Mouse (Mus musculus) testis, adult 2 months (tissue): ENCODE results near the gene Arhgef17. TPM values are rescaled to one million over a fixed set of nuclear protein-coding genes. Genes with fewer than 3 reads are reported as not detected.

Experiments used
- H3K27ac ChIP-seq: fragments of 200-500 bp; 2 replicates; pipeline ENCODE4 v1.5.1; 2012; ENCODE audit warnings: low read depth, low read length; ENCODE audit not compliant: control insufficient read depth, insufficient read depth
- H3K27me3 ChIP-seq: fragments of 200-500 bp; 2 replicates; pipeline ENCODE4 v1.6.1; 2012; ENCODE audit warnings: mild to moderate bottlenecking, low read length, moderate library complexity; ENCODE audit not compliant: control insufficient read depth, insufficient read depth
- H3K36me3 ChIP-seq: fragments of 200-500 bp; 2 replicates; pipeline ENCODE4 v1.6.1; 2012; ENCODE audit warnings: mild to moderate bottlenecking, low read length; ENCODE audit not compliant: control insufficient read depth, insufficient read depth
- H3K4me1 ChIP-seq: fragments of 200-500 bp; 2 replicates; pipeline ENCODE4 v1.6.1; 2012; ENCODE audit warnings: low read length; ENCODE audit not compliant: control insufficient read depth, insufficient read depth
- H3K4me3 ChIP-seq: fragments of 200-500 bp; 2 replicates; pipeline ENCODE4 v1.5.1; 2012; ENCODE audit warnings: low read depth, mild to moderate bottlenecking, low read length, moderate library complexity, mixed read lengths; ENCODE audit not compliant: control insufficient read depth
- CTCF ChIP-seq: fragments of 200-500 bp; IDR thresholded peaks from 2 replicates; pipeline ENCODE4 v1.5.1; 2012; ENCODE audit warnings: low read depth, mild to moderate bottlenecking, inconsistent platforms, low read length, moderate library complexity; ENCODE audit not compliant: control insufficient read depth, insufficient read depth, insufficient replicate concordance
- POLR2A ChIP-seq: fragments of 200-500 bp; IDR thresholded peaks from 2 replicates; pipeline ENCODE4 v1.6.1; 2012; ENCODE audit warnings: low read depth, mild to moderate bottlenecking, inconsistent platforms, low read length, moderate library complexity; ENCODE audit not compliant: control insufficient read depth
- polyA plus RNA-seq: library from polyadenylated mRNA; depleted of rRNA; stranded (reverse); fragments of >200 nt; gene quantifications from 2 replicates; pipeline ENCODE4 v1.2.3, GENCODE M21; 2012

Gene Arhgef17
- polyA plus RNA-seq, 1 experiment: 2.8 TPM

DNA sequence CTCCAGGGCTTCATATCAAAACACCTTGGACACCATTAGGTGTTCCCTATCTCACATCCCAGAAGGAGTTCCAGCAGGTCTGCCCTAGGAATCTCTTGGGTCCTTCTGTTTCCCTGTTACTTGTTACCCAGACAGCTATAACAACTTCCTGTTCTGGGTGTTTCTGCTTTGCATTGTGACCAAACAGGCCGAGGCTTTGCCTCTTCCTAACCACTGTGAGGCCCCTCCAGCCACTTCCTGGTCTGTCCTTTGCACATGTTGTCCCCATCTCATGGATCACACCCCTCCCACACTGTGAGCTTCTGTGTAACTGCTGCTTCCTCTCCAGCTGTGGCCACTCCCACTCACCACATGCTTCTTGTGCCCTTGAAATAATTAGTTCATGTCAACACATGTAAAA lies 86.5 kb downstream of the Arhgef17 start:
- TF ChIP-seq CTCF (no peak), POLR2A (no peak)
- no peaks in the 10 kb centered on the region for H3K4me1 ChIP-seq
- no peak overlapping the region for H3K4me3 ChIP-seq
- H3K27ac ChIP-seq: no peak overlapping the region
- no peaks in the 10 kb centered on the region for H3K27me3 ChIP-seq
- no peaks in the 10 kb centered on the region for H3K36me3 ChIP-seq

GRCm38 (mm10) chr7:100845026-100845400 lies 86.9 kb downstream of the Arhgef17 start:
- Histone ChIP-seq H3K27ac (no peak overlapping the region), H3K4me1 (no peaks in the 10 kb centered on the region), H3K27me3 (no peaks in the 10 kb centered on the region), H3K36me3 (no peaks in the 10 kb centered on the region), H3K4me3 (no peak overlapping the region; the same call in 1 of the 2 replicates)
- TF ChIP-seq POLR2A (no peak), CTCF (no peak)

DNA sequence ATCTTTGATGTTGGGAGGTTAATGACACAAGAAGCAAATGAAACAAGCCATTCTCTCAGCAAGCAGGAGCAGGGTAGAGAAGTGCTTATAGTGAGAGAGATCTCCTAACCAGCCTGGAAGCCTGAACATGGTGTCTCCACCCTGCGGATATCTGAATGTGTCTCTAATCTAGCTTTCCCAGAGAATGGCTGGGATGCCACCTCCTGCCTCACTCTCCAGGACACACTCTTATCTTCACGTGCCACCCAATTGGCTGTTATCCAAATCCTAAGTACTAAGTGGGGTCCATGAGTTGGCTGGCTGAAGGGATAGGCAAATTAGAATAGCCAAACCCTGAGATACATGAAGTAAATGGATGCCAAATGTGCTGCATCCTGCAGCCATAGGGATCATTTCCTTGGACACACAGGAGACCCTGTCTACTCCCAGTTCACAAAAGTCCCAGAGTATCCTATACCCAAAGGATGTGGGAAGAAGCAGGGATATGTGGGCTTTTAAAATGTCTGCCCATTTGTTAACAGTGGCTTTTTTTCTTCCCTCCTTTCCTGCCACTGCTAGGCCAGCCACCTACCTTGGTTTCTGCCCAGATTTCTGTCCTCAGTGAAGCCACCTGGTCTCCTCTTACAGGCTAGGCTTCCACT lies 87.4 kb downstream of the Arhgef17 start:
- H3K4me1 ChIP-seq: no peaks in the 10 kb centered on the region
- no peaks in the 10 kb centered on the region for H3K27me3 ChIP-seq
- H3K4me3 ChIP-seq: no peak overlapping the region; the same call in 1 of the 2 replicates
- no peak overlapping the region for H3K27ac ChIP-seq
- no peak for TF ChIP-seq POLR2A
- TF ChIP-seq CTCF: no peak
- no peaks in the 10 kb centered on the region for H3K36me3 ChIP-seq

DNA sequence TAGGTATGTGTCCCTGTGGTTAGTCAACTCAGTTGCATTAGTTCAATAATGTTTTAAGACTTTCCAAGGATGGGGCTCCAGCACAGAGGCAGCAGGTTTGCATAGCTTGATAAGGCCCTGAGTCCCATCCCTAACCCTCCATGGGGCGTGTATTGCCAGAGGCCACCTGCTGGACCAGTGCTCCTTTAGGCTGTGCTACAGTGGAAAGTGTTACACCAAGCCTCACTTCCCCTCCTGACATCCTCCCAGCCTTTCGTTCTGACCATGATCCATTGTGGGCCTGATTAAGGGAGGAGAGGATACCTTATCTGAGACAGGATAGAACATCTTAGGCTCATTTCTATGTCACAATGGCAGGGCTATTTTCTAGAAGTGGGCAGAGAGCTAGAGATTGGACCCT lies 88.0 kb downstream of the Arhgef17 start:
- no peak overlapping the region for H3K27ac ChIP-seq

DNA sequence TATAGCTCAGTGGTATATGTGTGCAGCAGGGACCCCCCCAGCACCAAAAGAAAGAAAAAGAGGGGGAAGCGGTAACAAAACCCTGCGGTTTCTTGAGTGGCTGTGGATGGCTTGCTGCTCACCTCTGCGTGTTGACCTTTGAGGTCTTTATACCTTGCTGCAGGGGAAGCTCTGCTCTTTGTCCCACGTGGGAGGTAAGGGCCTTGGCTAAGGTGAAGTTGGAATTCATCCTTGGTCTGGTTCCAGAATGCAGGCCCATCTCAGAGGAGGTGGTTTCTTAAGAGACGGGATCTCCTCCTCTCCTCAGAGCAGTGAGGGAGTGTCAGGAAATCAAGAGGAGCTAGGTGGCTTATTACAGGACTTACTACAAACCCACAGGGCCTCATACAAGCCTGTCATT lies 89.7 kb downstream of the Arhgef17 start:
- H3K4me3 ChIP-seq: no peak overlapping the region
- TF ChIP-seq CTCF (no peak), POLR2A (no peak)
- H3K27me3 ChIP-seq: no peaks in the 10 kb centered on the region
- no peaks in the 10 kb centered on the region for H3K4me1 ChIP-seq
- no peaks in the 10 kb centered on the region for H3K36me3 ChIP-seq
- no peak overlapping the region for H3K27ac ChIP-seq

More for the DNA sequence above, 88.0 kb downstream of the Arhgef17 start:
- Histone ChIP-seq H3K36me3 (no peaks in the 10 kb centered on the region), H3K4me1 (no peaks in the 10 kb centered on the region), H3K4me3 (no peak overlapping the region), H3K27me3 (no peaks in the 10 kb centered on the region)
- TF ChIP-seq POLR2A: no peak
- TF ChIP-seq CTCF: no peak

DNA sequence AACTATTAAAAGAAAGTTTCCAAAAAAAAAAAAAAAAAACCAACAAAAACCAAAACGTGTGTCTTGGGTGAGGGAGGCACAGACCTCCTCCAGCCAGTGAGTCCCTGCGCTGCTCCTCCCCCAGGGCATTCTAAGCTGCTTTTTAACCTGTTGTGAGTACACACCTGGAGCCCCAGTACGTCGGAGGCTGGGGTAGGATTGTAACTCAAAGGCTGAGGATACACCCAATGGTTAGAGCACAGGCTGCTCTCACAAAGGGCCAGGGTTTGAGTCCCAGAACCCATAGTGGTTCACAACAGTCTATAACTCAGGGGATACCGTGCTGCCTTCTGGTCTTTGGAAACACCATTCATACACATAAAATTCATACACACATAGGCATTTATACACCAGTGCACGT lies 90.3 kb downstream of the Arhgef17 start:
- Histone ChIP-seq H3K4me1 (no peaks in the 10 kb centered on the region), H3K4me3 (no peak overlapping the region), H3K27ac (no peak overlapping the region), H3K36me3 (no peaks in the 10 kb centered on the region), H3K27me3 (no peaks in the 10 kb centered on the region)
- TF ChIP-seq CTCF (no peak), POLR2A (no peak)

DNA sequence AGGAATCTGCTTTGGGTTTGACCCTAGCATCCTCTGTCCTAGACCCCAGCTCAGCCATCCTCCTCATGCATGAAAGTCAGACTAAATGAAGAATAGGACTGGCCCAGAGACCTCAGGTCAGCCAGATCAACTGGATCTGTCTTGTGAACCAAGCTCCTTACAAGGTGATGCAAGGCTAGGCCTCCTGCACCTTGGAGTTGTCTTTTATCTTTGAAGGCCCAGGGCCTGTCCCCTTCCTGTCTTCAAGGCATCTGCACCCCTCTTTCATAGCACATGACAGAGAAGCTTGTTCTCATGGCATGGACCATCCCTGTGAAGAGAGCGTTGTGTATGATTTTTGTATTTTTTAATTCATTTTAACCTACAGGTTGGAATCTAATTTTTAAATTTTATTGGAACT lies 91.0 kb downstream of the Arhgef17 start:
- Histone ChIP-seq H3K36me3 (no peaks in the 10 kb centered on the region), H3K4me3 (no peak overlapping the region), H3K4me1 (no peaks in the 10 kb centered on the region), H3K27ac (no peak overlapping the region), H3K27me3 (no peaks in the 10 kb centered on the region)
- no peak for TF ChIP-seq CTCF
- TF ChIP-seq POLR2A: no peak
